Mouse (Mus musculus): ENCODE data around the gene Hoxb6. TPM values are rescaled to one million over a fixed set of nuclear protein-coding genes. Genes with fewer than 3 reads are reported as not detected.

The Hoxb6 gene
- total RNA-seq, 4 experiments from 2014 or later = not detected

DNA sequence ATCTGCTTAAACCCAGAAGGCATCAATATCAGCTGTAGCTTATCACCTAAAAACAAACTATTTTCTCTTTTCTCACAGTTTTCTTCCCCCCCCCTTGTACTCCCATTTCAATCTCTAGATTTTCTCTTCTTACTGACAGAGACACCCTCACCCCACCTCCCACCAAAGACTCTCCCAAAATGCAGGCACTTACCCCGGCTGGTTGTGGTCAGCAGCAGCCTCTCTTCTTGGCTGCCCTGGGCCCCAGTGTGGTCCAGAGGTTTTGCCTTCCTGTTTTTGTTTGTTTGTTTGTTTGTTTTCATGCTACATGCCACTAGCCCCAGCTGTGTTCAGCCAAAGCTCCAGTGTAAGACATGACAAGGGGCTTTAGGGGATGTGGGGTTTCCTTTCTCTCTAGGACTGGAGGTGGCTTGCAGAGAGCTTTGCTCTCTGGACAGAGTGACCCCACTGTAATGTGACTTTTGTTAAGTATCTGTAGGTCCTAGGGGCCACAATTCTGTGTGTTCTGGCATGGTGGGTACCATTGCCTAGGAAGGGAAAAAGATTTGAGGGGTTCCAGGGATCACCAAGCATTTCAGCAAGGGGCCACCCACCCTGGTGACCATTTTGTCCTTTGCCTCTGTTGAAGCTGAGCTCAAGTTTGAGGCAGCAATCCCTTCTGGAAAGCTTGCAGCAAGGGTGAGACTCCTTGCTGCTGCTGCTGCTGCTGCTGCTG is 24.1 kb upstream of the Hoxb6 start:
- DNase-seq (ENCODE audit: low spot score in 2 of 2) = no peak

DNA sequence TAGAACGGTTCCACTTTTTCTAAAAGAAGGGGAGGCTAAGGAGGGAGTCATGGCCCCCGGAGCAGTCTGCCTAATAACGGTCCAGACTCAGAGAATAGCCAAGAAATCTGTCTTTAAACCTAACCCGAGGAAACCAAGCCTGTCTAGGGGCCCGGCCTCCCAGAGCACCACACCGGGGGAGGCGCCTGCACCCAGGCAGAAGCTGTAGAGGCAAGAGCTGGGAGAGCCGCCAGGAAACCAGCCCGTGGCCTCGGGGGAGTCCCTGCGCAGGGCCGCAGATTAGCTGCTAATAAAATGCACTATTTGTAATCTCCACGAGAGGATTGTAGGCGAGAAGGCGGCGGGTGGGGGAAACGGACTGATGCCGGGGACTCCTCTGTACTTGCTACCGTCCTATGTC is 22.4 kb upstream of the Hoxb6 start:
- DNase-seq (ENCODE audit: low spot score in 2 of 2) = no peak

DNA sequence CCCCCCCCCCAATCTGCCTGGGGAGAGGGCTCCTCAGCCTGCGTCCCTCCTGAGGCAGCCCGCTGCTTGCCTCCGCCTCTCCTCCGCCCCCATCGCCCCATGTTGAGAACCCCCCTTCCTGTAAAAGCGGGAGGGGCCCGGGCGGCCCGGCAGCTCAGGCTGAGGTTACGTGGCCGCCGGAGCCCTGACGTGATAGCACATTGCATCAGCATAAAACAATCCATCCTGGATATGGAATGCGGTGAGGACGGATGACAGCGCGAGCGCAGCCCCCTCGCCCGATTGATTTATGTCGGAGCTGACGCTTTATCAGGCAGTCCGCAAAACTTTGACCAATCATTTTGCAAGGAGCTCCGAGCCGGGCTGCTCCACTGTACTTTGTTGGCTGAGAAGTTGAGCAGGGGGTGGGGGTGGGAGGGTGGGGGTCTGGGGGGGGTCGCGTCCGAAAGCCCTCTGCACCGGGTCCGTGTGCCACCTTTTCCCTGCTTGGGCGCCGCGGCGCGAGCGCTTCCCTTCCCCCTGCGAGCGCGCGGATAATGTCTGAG is 21.2 kb upstream of the Hoxb6 start, which contains the start of gene Hoxb9:
Hoxb9 (plus strand) TSS at position 462 of the 545 bp plus-strand sequence.
- no peak for DNase-seq (ENCODE audit: low spot score in 2 of 2)

DNA sequence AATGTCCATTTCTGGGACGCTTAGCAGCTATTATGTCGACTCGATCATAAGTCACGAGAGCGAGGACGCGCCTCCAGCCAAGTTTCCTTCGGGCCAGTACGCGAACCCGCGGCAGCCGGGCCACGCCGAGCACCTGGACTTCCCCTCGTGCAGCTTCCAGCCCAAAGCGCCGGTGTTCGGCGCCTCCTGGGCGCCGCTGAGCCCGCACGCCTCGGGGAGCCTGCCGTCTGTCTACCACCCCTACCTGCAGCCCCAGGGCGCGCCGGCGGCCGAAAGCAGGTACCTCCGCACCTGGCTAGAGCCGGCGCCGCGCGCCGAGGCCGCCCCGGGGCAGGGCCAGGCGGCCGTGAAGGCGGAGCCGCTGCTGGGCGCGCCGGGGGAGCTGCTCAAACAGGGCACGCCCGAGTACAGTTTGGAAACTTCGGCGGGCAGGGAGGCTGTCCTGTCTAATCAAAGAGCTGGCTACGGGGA is 20.7 kb upstream of the Hoxb6 start:
- DNase-seq (ENCODE audit: low spot score in 2 of 2) = no peak

DNA sequence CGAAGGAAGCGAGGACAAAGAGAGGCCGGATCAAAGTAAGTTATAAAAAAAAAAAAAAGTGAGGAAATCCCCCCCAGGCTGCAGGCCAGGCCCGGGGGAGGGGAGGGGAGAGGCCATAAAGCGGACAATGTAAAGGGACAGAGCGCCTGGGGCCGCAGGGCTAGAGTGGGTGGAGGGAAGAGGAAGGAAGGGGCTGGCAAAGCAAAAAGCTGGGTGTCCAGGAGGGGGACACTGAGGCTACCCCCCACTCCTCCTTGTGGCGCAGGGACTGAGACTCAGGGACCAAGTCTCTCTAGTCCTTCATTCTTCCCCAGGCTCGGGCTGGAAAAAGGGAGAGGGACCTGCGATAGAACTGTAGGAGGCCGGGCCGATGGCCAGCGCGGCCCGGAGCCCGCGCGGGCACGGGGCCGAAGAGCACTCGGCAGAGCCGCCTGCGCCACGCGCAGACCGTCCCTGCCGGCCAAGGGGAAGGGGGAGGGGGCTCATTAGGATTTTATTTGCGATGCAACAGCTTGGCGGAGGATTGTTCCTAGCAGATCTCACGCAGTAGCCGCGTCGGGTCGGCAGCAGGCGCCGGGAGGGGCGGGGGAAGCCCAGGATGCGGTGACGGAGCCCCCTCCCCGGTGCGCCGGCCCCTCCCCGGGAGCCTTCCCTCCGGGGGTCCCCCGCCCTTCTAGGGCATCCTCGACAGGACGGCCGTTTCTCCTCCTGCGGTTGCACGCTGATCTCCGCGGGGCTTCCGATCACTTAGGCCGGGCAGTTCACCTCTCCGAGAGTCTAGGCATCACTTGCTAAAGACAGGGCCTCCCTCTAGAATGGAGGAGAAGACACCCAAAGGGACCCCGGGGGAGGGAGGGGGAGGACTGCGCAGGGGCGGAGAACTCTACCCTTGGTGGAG is 20.0 kb upstream of the Hoxb6 start:
- DNase-seq (ENCODE audit: low spot score in 2 of 2) = no peak

DNA sequence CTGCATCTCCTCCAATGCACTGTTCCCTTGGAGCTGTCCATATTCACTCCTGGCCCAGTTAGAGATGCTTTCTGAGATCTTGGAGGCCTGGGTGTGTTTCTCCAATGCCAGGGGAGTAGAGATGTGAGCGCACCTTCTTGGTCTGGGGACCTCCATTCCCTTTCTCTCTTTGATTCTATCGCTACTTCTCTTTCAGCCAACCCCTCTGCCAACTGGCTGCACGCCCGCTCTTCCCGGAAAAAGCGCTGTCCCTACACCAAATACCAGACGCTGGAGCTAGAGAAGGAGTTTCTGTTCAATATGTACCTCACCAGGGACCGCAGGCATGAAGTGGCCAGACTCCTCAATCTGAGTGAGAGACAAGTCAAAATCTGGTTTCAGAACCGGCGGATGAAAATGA is 17.8 kb upstream of the Hoxb6 start:
- DNase-seq (ENCODE audit: low spot score in 2 of 2) = no peak

DNA sequence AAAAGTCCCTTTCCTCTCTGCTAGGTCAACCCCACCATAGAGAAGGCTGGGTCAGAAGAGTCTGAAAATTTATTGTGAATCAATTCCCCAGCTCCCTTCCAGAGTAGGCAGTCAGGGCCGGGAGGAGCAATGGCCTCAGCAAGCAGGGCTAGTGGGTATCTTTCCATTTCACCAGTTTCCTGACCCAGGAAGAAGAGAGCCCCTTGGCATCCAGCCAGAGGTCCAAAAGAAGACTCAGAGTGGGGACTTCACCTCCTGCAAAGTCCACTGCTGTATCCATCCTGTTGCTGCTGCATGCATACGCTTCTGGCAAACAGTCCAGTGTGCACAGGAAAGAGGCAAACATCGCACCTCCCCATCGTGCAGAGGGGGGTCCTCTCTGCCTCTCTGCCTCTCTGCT is 16.4 kb upstream of the Hoxb6 start:
- DNase-seq (ENCODE audit: low spot score in 2 of 2) = no peak

DNA sequence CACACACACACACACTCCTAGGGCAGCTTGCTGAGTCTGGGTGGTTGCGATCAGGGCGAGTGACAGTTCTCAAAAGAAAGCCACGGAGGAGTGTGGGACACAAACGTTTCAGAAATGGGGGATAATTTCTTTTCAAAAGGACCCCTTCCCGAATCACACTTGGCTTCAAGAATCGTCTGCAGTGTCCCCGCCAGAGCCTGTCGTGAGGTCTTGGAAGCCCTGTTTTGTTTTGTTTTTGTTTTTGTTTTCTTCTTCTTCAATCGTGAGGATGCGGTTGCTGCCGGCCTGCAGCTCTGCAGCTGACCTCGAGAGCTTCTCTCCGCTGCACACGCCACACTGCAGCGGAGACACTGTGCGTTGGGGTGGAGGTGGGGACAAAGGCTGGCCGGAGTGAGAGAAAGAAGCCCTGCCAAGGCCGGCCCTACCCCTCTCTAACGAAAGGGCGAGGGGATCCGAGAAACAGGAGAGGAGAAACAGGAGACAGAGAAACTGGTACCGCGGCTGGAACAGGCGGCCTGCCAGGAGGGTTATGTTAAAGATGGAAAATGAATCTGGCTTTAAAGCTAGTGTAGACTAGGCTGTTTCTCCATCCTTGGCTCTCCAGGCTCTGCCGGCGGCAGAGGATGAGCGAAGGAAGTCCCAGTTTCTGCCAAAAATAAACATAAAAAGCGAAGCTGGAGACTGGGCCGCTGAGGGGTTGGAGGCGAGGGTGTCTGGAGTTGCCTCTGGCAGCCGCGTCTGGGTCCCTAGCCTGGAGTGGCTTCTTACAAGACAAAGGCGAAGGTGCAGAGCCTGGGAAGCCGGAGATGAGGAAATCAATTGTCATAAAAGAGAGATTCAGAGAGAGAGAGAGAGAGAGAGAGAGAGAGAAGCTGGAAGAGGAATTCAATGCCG is 14.9 kb upstream of the Hoxb6 start:
- no peak for DNase-seq (ENCODE audit: low spot score in 2 of 2)

DNA sequence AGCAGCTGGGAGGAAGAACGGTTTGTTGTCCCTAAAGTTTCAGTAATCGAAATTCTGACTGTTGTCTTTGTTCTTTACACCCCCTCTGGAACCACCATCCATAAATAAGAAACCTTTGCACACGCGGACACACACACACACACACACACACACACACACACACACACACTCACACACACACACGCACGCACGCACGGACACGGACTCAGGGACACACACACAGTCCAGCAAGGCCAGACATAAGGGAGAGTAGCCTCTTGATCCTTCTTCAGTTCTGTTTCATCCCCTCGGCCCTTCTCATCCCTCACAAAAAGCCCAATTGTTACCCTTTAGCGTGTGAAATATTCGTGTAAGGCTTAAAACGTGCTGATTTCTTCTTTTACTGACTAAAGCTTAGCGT is 14.0 kb upstream of the Hoxb6 start:
- DNase-seq (ENCODE audit: low spot score in 2 of 2) = no peak

DNA sequence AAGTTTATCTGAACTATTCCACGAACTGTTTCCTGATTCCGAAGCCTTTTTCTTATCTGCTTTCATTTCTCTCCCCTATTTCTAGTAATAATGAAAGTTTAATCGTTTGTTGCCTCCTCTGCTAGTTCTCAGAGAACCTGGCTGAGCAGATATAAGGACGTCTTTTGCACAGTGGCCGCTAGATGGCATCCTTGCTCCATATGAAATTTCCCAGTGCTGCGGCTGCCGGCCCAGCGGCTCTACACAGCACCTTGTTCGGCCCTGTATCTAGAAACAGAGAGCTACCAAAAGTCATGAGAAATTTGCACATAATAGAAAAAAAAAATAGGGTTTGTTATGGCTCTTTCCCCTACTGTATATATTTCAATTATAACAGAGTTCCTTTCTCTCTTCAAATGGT is 13.5 kb upstream of the Hoxb6 start:
- peak; percentile 43 to 84 for DNase-seq (ENCODE audit: low spot score in 2 of 2)

DNA sequence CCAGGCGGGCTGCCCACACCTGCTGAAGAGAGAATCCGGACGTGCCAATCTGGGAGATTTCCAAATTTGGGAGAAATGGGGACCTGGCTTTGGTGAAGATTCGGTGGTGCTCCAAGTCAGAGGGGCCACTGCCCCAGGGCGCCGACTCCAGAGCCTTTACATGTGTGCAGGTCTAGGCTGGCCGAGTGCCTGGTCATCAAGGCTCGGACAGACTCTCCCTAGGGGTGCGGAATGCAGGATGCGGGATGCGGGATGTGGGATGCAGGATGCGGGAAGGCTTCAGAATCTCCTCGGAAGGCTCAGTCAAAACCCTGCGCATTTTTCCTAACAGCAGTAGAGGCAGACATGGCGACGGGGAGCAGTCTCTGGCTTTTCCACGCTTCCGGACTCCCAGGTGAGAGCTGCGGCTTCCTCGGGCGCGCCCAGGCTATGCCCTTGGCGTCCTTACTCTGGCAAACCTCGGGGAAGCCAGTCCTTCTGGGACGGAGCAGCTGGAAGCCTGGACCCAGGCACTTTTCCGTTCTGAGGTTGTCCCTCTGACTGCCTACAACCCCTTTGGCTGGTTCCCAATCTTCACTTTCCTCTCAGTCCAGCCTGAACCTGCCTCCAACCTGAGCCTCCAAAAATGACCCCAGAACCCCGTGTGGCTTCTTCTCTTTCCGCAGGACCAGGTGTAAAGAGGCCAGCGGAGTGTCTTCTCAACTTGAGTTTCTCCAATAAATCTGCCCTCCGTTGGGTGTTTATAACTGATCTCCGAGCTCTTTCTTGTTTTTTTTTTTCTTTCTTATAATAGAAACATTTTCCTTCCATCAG is 12.6 kb upstream of the Hoxb6 start:
- DNase-seq (ENCODE audit: low spot score in 2 of 2) = no peak

DNA sequence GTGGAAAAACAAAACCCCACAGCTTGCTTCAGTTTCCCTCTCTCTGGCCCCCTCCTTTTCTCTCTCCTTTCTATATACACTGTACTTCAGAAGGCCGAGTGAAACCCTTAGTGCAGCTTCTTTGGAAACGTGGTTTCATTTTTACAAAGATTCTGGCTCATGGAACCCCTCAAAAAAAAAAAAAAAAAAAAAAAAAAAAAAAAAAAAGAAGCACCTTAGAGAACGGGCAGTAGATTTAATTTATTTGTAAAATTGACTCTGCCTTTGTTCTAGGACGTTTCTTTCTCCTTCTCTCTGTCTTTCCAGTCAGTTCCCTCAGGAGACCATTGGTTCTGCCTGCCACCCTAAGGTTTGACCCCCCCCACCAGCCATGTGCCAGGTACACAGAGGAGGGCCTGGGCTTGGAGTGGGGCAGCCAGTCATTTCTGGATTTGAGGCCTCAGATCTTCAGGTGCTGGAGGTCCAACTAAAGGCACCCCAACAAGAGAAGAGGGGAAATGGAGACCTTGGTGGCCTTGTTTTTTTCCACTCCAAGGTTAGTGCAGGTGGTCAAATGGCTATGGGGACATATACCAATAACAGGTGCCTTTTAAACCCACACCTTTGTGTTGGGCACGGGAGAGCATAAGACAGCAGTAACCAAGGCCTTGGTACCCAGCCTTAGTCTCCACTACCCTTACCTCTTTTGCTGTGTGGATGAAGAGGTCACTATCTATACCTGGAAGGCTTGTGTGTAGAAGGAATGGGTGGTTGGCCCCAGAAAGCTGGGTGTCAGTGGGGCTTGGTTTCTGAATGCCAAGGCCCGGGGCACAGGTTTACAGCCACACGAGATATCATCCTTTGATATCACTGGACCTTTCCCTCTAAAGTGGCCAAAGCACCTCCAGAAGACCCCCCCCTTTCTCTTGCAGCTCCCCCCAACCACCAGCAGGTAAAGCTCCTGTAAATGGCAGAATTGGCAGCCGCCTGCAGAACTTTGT is 11.6 kb upstream of the Hoxb6 start:
- DNase-seq (ENCODE audit: low spot score in 2 of 2) = no peak

DNA sequence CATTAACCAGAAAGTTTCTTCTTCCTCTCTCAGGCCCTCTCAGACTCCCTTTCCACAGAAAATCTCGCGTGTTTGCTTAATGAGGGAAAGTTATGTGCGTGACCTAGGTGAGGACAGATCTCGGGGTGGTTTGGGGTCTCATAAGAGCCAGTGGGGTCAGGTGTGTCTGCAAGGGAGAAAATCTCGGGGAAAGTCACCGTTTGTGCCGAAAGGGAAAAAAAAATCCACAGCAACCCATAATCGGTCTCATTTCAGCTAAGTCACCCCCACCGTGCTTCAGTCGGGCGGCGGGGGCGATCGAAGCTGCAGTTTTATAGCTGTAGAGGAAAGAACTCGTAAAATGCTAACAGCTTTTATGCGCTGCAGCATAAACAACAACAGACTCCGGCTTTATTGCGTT is 10.9 kb upstream of the Hoxb6 start:
- no peak for DNase-seq (ENCODE audit: low spot score in 2 of 2)

DNA sequence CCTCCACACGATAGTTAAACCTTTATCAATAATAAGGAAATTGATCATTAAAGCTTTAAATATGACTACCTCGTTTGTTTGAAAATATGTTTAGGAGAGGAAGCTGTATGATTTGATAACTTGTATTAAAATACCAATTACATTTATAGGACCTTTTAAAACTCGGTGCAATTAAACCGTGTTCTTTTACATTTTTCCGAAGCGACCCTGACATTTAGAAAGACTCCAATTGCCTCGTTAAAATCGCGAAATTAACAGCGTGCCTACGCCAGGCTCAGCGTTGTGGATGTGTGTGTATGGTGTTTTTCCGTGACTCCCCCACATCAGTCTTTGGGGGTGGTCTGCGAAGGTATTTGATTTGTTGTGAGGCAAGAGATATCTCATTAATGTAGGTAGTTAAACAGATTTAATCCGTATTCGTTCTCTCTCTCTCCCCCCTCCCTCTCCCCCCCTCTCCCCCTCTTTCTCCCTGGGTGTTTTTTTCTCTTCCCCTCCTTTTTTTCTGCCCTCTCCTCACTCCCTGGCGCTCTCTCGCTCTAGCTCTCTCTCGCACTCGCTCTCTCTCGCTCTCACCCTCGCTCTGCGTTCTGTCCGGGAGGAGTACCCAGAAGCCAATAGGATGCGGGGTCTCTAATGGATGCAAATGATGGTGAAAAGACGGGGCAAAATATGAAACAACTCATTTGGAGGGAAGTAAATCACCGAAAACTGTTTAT is 10.3 kb upstream of the Hoxb6 start, which contains the start of gene Hoxb8:
Hoxb8 (plus strand) TSS at position 51 of the 716 bp plus-strand sequence.
- no peak for DNase-seq (ENCODE audit: low spot score in 2 of 2)

DNA sequence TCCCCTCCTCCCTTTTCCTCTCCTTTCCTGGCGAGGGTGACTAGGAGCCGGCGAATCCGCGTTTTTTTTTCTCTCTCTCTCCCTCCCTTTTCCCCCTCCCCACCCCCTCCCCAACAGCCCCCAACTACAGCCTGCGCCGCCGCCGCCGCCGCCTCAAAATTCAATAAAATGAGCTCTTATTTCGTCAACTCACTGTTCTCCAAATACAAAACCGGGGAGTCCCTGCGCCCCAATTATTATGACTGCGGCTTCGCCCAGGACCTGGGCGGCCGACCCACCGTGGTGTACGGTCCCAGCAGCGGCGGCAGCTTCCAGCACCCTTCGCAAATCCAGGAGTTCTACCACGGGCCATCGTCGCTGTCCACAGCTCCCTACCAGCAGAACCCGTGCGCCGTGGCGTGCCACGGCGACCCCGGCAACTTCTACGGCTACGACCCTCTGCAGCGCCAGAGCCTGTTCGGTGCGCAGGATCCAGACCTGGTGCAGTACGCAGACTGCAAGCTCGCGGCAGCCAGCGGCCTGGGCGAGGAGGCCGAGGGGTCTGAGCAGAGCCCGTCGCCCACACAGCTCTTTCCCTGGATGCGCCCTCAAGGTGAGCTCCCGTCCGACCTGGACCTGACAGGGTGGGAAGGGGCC is 9.4 kb upstream of the Hoxb6 start:
- no peak for DNase-seq (ENCODE audit: low spot score in 2 of 2)

DNA sequence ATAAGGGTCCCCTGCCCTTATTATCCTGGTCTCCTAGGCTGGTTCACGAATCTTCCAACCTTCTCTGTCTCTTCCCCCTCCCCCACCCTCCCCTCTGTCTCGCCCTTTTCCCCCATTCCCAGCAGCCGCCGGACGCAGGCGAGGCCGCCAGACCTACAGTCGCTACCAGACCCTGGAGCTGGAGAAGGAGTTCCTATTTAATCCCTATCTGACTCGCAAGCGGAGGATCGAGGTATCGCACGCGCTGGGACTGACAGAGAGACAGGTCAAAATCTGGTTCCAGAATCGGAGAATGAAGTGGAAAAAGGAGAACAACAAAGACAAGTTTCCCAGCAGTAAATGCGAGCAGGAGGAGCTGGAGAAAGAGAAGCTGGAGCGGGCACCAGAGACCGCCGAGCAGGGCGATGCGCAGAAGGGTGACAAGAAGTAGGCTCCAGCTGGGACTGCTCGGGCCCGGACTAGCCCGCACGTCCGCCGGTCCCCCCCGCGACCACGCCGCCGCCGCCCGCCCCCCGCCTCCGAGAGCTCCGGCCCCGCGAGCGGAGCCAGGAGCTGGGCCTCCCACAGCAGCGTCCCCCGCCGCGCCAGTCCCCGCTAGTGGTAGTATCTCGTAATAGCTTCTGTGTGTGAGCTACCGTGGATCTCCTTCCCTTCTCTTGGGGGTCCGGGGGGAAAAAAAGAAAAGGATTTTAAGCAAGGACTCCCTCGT is 8.1 kb upstream of the Hoxb6 start:
- DNase-seq (ENCODE audit: low spot score in 2 of 2) = no peak

Data from layer of hippocampus, adult 8-10 months (tissue).